ENCODE assay signal across 9 mouse cellular contexts in genomic region chr14:120076192-120076591, GRCm38 (mm10). TPM values are rescaled to one million over a fixed set of nuclear protein-coding genes. Genes with fewer than 3 reads are reported as not detected.
DNase-seq lines count a peak whose midpoint lies in the region; ATAC-seq and TF ChIP-seq lines count a peak whose summit lies in the region.
"Had no signal": no experiment of that assay in that cellular context is flagged by ENCODE, and none has a peak within 500 bp of the region (broad histone marks: within the 10 kb centered on the region; RNA-seq: fewer than 3 reads in every experiment).

No protein-coding gene starts in this region.

- no peak overlapping the region for H3K9ac ChIP-seq in liver, postnatal 0 days (replicated peaks)
- H3K9ac ChIP-seq in liver, embryonic 12.5 days = no peak overlapping the region
- H3K9ac ChIP-seq in midbrain, postnatal 0 days (replicated peaks; ENCODE audit: low read length, poor library complexity, severe bottlenecking) = no peak overlapping the region

- no peaks in the 10 kb centered on the region for H3K36me3 ChIP-seq in liver, postnatal 0 days (replicated peaks; ENCODE audit: insufficient read depth, low read length)
- H3K36me3 ChIP-seq in liver, embryonic 12.5 days = no peaks in the 10 kb centered on the region
- no peaks in the 10 kb centered on the region for H3K36me3 ChIP-seq in midbrain, postnatal 0 days (ENCODE audit: insufficient read depth, low read length)

- no peaks in the 10 kb centered on the region for H3K27me3 ChIP-seq in liver, postnatal 0 days (ENCODE audit: insufficient read depth, low read length)
- H3K27me3 ChIP-seq in liver, embryonic 12.5 days (replicated peaks) = no peaks in the 10 kb centered on the region
- H3K27me3 ChIP-seq in midbrain, postnatal 0 days (ENCODE audit: insufficient read depth, low read length) = no peaks in the 10 kb centered on the region

- no peak for ATAC-seq in liver, postnatal 0 days
- no peak for ATAC-seq in liver, embryonic 12.5 days
- ATAC-seq in common myeloid progenitor, adult 5-6 weeks (replicated peaks; ENCODE audit: low read depth, poor library complexity, severe bottlenecking) = peak; percentile 73
- no peak for ATAC-seq in midbrain, postnatal 0 days (ENCODE audit: low FRiP score)

- H3K4me3 ChIP-seq in liver, postnatal 0 days (ENCODE audit: low read depth, low read length) = no peak overlapping the region
- H3K4me3 ChIP-seq in liver, embryonic 12.5 days = no peak overlapping the region
- H3K4me3 ChIP-seq in midbrain, postnatal 0 days (ENCODE audit: low read depth, low read length) = no peak overlapping the region

- H3K9me3 ChIP-seq in liver, postnatal 0 days (ENCODE audit: low read length) = no peaks in the 10 kb centered on the region
- H3K9me3 ChIP-seq in liver, embryonic 12.5 days (replicated peaks) = no peaks in the 10 kb centered on the region
- H3K9me3 ChIP-seq in midbrain, postnatal 0 days (ENCODE audit: low read length) = no peaks in the 10 kb centered on the region

- H3K27ac ChIP-seq in liver, postnatal 0 days (ENCODE audit: low read depth) = no peak overlapping the region
- H3K27ac ChIP-seq in liver, embryonic 12.5 days = no peak overlapping the region
- H3K27ac ChIP-seq in midbrain, postnatal 0 days (ENCODE audit: low read depth, low read length) = no peak overlapping the region

- H3K4me2 ChIP-seq in liver, postnatal 0 days (ENCODE audit: low read depth, low read length) = no peak overlapping the region
- H3K4me2 ChIP-seq in liver, embryonic 12.5 days = no peak overlapping the region
- H3K4me2 ChIP-seq in midbrain, postnatal 0 days (ENCODE audit: low read depth, low read length, poor library complexity, severe bottlenecking) = no peak overlapping the region

- peak; percentile 52 for TF ChIP-seq CTCF in liver, postnatal 0 days (IDR thresholded peaks at IDR 0.05; ENCODE audit: low read depth)
- TF ChIP-seq CTCF in midbrain, postnatal 0 days (IDR thresholded peaks at IDR 0.05) = peak; percentile 87

- peak; percentile 28 for DNase-seq in gastrocnemius, adult 18-20 months (ENCODE audit: low spot score)
- no peak for DNase-seq in gastrocnemius, postnatal 25 days
- no peak for DNase-seq in liver, postnatal 0 days
- peak; percentile 73 for DNase-seq in midbrain, postnatal 0 days (ENCODE audit: low spot score)
- no peak for DNase-seq in thymus, postnatal 14 days
- no peak for DNase-seq in thymus, postnatal 36 days

- TF ChIP-seq EP300 in liver, postnatal 0 days (IDR thresholded peaks at IDR 0.05; ENCODE audit: low read depth) = no peak

- no peaks in the 10 kb centered on the region for H3K4me1 ChIP-seq in liver, postnatal 0 days (ENCODE audit: insufficient read depth)
- H3K4me1 ChIP-seq in liver, embryonic 12.5 days = no peaks in the 10 kb centered on the region
- no peaks in the 10 kb centered on the region for H3K4me1 ChIP-seq in midbrain, postnatal 0 days (ENCODE audit: insufficient read depth, low read length)

- WGBS in liver, postnatal 0 days (ENCODE audit: insufficient replicate concordance) = 63% methylated on average over 2 of the region's 2 CpGs
- WGBS in liver, embryonic 12.5 days (ENCODE audit: insufficient replicate concordance) = 43% methylated on average over 2 of the region's 2 CpGs
- 58% methylated on average over 2 of the region's 2 CpGs for WGBS in midbrain, postnatal 0 days

RNA-seq across cellular contexts. Expression of gene Oxgr1, which starts 34.0 kb away (rescaled TPM):
- total RNA-seq in gastrocnemius, adult 18-20 months (2021) = not detected
- total RNA-seq in gastrocnemius, postnatal 25 days (2021) = not detected
- not detected in 2 replicates for polyA plus RNA-seq in liver, postnatal 0 days (2015; fragmentation: Nextera tagmentation; extraction: Ambion mirVana)
- polyA plus RNA-seq in liver, embryonic 12.5 days (2016; fragmentation: Nextera tagmentation; extraction: Ambion mirVana) = not detected in 2 replicates
- total RNA-seq in common myeloid progenitor, adult 5-6 weeks (2017) = not detected in 2 replicates
- 0.09 and 0.38 TPM in 2 replicates for total RNA-seq in midbrain, postnatal 0 days (2014; rRNA removed)
- 0.14 and 0.21 TPM in 2 replicates for polyA plus RNA-seq in midbrain, postnatal 0 days (2015; fragmentation: Nextera tagmentation; extraction: Ambion mirVana)
- polyA plus RNA-seq: heart, embryonic 14.5 days had no signal

Comparison
In these comparisons a context has a peak if more than half of its experiments do, and no peak if none do; other contexts are left out.
1. DNase-seq: peak in gastrocnemius, adult 18-20 months (single experiment) and midbrain, postnatal 0 days (single experiment); none in gastrocnemius, postnatal 25 days (single experiment), liver, postnatal 0 days (single experiment), thymus, postnatal 14 days (single experiment) and thymus, postnatal 36 days (0 of 2).